ENCODE assay signal across 9 mouse cellular contexts in genomic region chr1:105178773-105179172, GRCm38 (mm10).
A peak's percentile ranks its signal among the peaks of the same experiment; 100 is the strongest.
DNase-seq lines count a peak whose midpoint lies in the region; ATAC-seq lines count a peak whose summit lies in the region.
"Had no signal": no experiment of that assay in that cellular context is flagged by ENCODE, and none has a peak within 500 bp of the region (broad histone marks: within the 10 kb centered on the region; RNA-seq: fewer than 3 reads in every experiment).

No protein-coding gene starts in this region.

- H3K36me3 ChIP-seq in forebrain, embryonic 13.5 days (ENCODE audit: poor library complexity, severe bottlenecking) = no peaks in the 10 kb centered on the region
- no peaks in the 10 kb centered on the region for H3K36me3 ChIP-seq in kidney, embryonic 14.5 days (ENCODE audit: control insufficient read depth, insufficient read depth, low read length)
- H3K36me3 ChIP-seq in midbrain, embryonic 13.5 days = no peaks in the 10 kb centered on the region
- H3K36me3 ChIP-seq: limb, embryonic 13.5 days had no signal

- no peak overlapping the region for H3K4me2 ChIP-seq in forebrain, embryonic 13.5 days
- peak overlapping the region; percentile 16; the same call in 1 of the 2 replicates for H3K4me2 ChIP-seq in kidney, embryonic 14.5 days (replicated peaks; ENCODE audit: low read depth, low read length)
- H3K4me2 ChIP-seq in midbrain, embryonic 13.5 days (replicated peaks) = no peak overlapping the region
- H3K4me2 ChIP-seq: limb, embryonic 13.5 days had no signal

- H3K27ac ChIP-seq in forebrain, embryonic 13.5 days = no peak overlapping the region
- H3K27ac ChIP-seq in kidney, embryonic 14.5 days (ENCODE audit: low read depth, low read length) = peak overlapping the region; percentile 76; the same call in 1 of the 2 replicates
- H3K27ac ChIP-seq in midbrain, embryonic 13.5 days = no peak overlapping the region
- H3K27ac ChIP-seq: limb, embryonic 13.5 days had no signal

- ATAC-seq in forebrain, embryonic 13.5 days = peak; percentile 68
- peak; percentile 56; the same call in 1 of the 2 replicates for ATAC-seq in kidney, embryonic 14.5 days (ENCODE audit: low FRiP score, low TSS enrichment)
- peak; percentile 34 for ATAC-seq in midbrain, embryonic 13.5 days
- no peak for ATAC-seq in erythroid progenitor cell, adult 5-6 weeks (replicated peaks; ENCODE audit: low FRiP score, poor library complexity, severe bottlenecking)

- DNase-seq in embryo, embryonic 10.5 days (ENCODE audit: low spot score) = peak; percentile 27
- DNase-seq in thymus, postnatal 25 days = no peak
- no peak for DNase-seq in cerebellum, postnatal 25 days
- DNase-seq in gastrocnemius, postnatal 36 days = no peak

- 8% methylated on average over 6 of the region's 6 CpGs for WGBS in forebrain, embryonic 13.5 days
- 27% methylated on average over 6 of the region's 6 CpGs for WGBS in kidney, embryonic 14.5 days
- WGBS in midbrain, embryonic 13.5 days = 21% methylated on average over 6 of the region's 6 CpGs

- no peak overlapping the region for H3K4me3 ChIP-seq in forebrain, embryonic 13.5 days
- H3K4me3 ChIP-seq in kidney, embryonic 14.5 days (ENCODE audit: low read length) = no peak overlapping the region
- H3K4me3 ChIP-seq in midbrain, embryonic 13.5 days (replicated peaks) = no peak overlapping the region
- H3K4me3 ChIP-seq: limb, embryonic 13.5 days had no signal

- H3K9me3 ChIP-seq in forebrain, embryonic 13.5 days (replicated peaks) = no peaks in the 10 kb centered on the region
- H3K9me3 ChIP-seq in kidney, embryonic 14.5 days (ENCODE audit: control insufficient read depth, low read length) = no peaks in the 10 kb centered on the region
- no peaks in the 10 kb centered on the region for H3K9me3 ChIP-seq in midbrain, embryonic 13.5 days
- H3K9me3 ChIP-seq: limb, embryonic 13.5 days had no signal

- H3K4me1 ChIP-seq in forebrain, embryonic 13.5 days = peaks cover 14% of the 10 kb centered on the region
- H3K4me1 ChIP-seq in kidney, embryonic 14.5 days (ENCODE audit: control insufficient read depth, insufficient read depth, low read length) = peaks cover 7% of the 10 kb centered on the region
- H3K4me1 ChIP-seq in midbrain, embryonic 13.5 days (replicated peaks) = peaks cover 14% of the 10 kb centered on the region

- intact Hi-C loops in gastrocnemius, postnatal 36 days (cut with DNase I) = no loop called here

- H3K9ac ChIP-seq in forebrain, embryonic 13.5 days = no peak overlapping the region
- no peak overlapping the region for H3K9ac ChIP-seq in kidney, embryonic 14.5 days (ENCODE audit: low read depth, low read length)
- no peak overlapping the region for H3K9ac ChIP-seq in midbrain, embryonic 13.5 days (replicated peaks)
- H3K9ac ChIP-seq: limb, embryonic 13.5 days had no signal

- H3K27me3 ChIP-seq in forebrain, embryonic 13.5 days = no peaks in the 10 kb centered on the region
- no peaks in the 10 kb centered on the region for H3K27me3 ChIP-seq in kidney, embryonic 14.5 days (ENCODE audit: control insufficient read depth, insufficient read depth, low read length)
- no peaks in the 10 kb centered on the region for H3K27me3 ChIP-seq in midbrain, embryonic 13.5 days
- H3K27me3 ChIP-seq: limb, embryonic 13.5 days had no signal
